Mouse (Mus musculus): Measurements from ENCODE around the gene Traf3. TPM values are rescaled to one million over a fixed set of nuclear protein-coding genes. Genes with fewer than 3 reads are reported as not detected.

The Traf3 gene
- polyA plus RNA-seq, 1 experiment from 2014 or later: 10.1 TPM

DNA sequence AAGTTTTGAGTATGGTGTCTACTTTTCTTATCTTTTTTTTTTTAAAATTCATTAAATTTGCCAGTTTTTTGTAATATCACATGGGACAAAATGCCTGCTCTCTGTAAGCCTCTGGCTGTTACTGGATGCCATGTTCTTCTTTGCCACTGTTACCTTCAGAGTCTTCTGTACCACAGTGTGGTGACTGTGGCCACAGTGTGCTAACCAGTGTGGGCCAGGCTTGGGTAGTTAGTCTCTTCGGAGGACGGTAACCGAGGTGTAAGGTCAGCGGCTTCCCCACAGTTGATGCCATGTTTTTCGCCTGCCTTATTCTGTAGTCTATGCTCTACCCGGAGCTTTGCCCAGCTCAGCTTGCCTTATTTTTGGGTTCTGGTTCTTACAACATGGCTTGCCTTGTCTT, 16.2 kb downstream of the Traf3 start:
- Histone ChIP-seq H3K36me3 (0 out of 2 replicates have a peak, but pooled peaks cover 3% of the 10 kb centered on the region), H3K9me3 (replicated peaks) (no peaks in the 10 kb centered on the region), H3K4me3 (replicated peaks) (no peak overlapping the region), H3K9ac (no peak overlapping the region), H3K4me2 (no peak overlapping the region), H3K27ac (no peak overlapping the region), H3K4me1 (peaks cover 6% of the 10 kb centered on the region; the same call in 1 of the 2 replicates), H3K27me3 (no peaks in the 10 kb centered on the region)
- 90% methylated on average over 6 of the region's 6 CpGs for WGBS
- no peak for ATAC-seq (replicated peaks; ENCODE audit: low FRiP score)

- Histone ChIP-seq H3K9me3 (replicated peaks) (no peaks in the 10 kb centered on the region), H3K9ac (no peak within 1 kb of the TSS), H3K4me1 (peaks cover 6% of the 10 kb centered on the region; the same call in 1 of the 2 replicates), H3K4me2 (no peak within 1 kb of the TSS), H3K27ac (no peak within 1 kb of the TSS), H3K36me3 (0 out of 2 replicates have a peak, but pooled peaks cover 3% of the 10 kb centered on the region), H3K4me3 (replicated peaks) (no peak within 1 kb of the TSS), H3K27me3 (no peaks in the 10 kb centered on the region)
- 76% methylated on average over 5 of the region's 5 CpGs for WGBS
- no peak for ATAC-seq (replicated peaks; ENCODE audit: low FRiP score)
Measured at GRCm38 (mm10) chr12:111184476-111184875, 18.3 kb downstream of the Traf3 start, which contains the start of gene 4930595D18Rik. 4930595D18Rik (minus strand) TSS chr12:111184491.

DNA sequence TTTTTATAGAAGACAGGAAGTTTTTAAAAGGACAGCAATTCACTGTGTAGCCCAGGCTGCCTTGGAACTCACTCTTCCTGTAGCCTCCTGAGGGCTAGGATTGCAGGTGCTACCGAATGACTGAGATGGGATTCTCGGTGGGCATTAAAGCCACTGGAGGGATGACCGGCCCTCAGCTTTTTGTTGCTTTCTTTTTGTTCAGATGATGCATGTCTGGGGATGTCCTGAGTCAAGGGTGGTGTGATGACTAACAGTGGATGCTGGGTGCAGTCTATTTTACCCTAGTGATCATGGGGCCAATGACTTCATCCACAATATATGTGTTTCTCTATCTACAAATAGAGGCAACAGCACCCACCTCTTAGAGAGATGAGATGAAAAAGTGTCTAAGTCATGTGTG, 20.8 kb downstream of the Traf3 start:
- H3K4me2 ChIP-seq: no peak overlapping the region
- H3K36me3 ChIP-seq: no peaks in the 10 kb centered on the region
- no peak overlapping the region for H3K27ac ChIP-seq
- peaks cover 19% of the 10 kb centered on the region for H3K4me1 ChIP-seq
- no peak for ATAC-seq (replicated peaks; ENCODE audit: low FRiP score)
- WGBS: 80% methylated on average over 3 of the region's 3 CpGs
- no peaks in the 10 kb centered on the region for H3K27me3 ChIP-seq
- H3K9me3 ChIP-seq (replicated peaks): no peaks in the 10 kb centered on the region
- no peak overlapping the region for H3K9ac ChIP-seq
- no peak overlapping the region for H3K4me3 ChIP-seq (replicated peaks)

DNA sequence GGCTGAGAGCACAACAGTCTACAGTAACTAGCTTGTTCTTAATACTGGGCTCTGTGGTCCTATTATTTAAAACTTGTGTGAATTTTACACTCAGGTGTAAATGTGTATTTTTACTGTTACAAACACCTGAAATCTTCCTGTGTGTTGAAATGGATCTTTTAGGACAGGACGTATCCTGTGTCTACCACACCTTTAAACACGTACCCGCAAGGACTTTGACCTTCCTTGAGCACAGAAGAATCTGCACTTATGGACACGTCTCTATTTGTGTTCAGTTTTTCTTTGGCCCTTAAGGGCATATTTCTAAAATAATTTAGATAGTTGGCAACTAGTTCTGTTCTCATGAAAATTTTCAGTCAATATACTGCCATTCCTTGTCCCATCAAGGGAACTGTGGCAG, 22.1 kb downstream of the Traf3 start:
- Histone ChIP-seq H3K27ac (no peak overlapping the region), H3K36me3 (no peaks in the 10 kb centered on the region), H3K9ac (no peak overlapping the region), H3K4me2 (no peak overlapping the region), H3K4me1 (peaks cover 27% of the 10 kb centered on the region), H3K9me3 (replicated peaks) (no peaks in the 10 kb centered on the region), H3K4me3 (replicated peaks) (no peak overlapping the region), H3K27me3 (no peaks in the 10 kb centered on the region)
- no peak for ATAC-seq (replicated peaks; ENCODE audit: low FRiP score)
- WGBS: 91% methylated on average over 4 of the region's 4 CpGs

- 86% methylated on average over 5 of the region's 5 CpGs for WGBS
- H3K27me3 ChIP-seq: no peaks in the 10 kb centered on the region
- H3K4me3 ChIP-seq (replicated peaks): no peak overlapping the region
- no peaks in the 10 kb centered on the region for H3K9me3 ChIP-seq (replicated peaks)
- H3K4me2 ChIP-seq: no peak overlapping the region
- no peak overlapping the region for H3K9ac ChIP-seq
- H3K36me3 ChIP-seq: no peaks in the 10 kb centered on the region
- H3K27ac ChIP-seq: no peak overlapping the region
- no peak for ATAC-seq (replicated peaks; ENCODE audit: low FRiP score)
- H3K4me1 ChIP-seq: peaks cover 35% of the 10 kb centered on the region
Measured at GRCm38 (mm10) chr12:111190355-111190754, 24.2 kb downstream of the Traf3 start.

- Histone ChIP-seq H3K27ac (no peak overlapping the region), H3K27me3 (no peaks in the 10 kb centered on the region), H3K9me3 (replicated peaks) (no peaks in the 10 kb centered on the region), H3K36me3 (no peaks in the 10 kb centered on the region), H3K9ac (no peak overlapping the region), H3K4me1 (peaks cover 37% of the 10 kb centered on the region), H3K4me3 (replicated peaks) (no peak overlapping the region), H3K4me2 (no peak overlapping the region)
- 58% methylated on average over 2 of the region's 2 CpGs for WGBS
- no peak for ATAC-seq (replicated peaks; ENCODE audit: low FRiP score)
Measured at GRCm38 (mm10) chr12:111190891-111191290, 24.7 kb downstream of the Traf3 start.

- Histone ChIP-seq H3K4me3 (replicated peaks) (no peak overlapping the region), H3K4me2 (no peak overlapping the region), H3K9ac (no peak overlapping the region), H3K4me1 (peaks cover 33% of the 10 kb centered on the region), H3K36me3 (0 out of 2 replicates have a peak, but pooled peaks cover 4% of the 10 kb centered on the region), H3K9me3 (replicated peaks) (no peaks in the 10 kb centered on the region), H3K27me3 (no peaks in the 10 kb centered on the region), H3K27ac (no peak overlapping the region)
- no peak for ATAC-seq (replicated peaks; ENCODE audit: low FRiP score)
- 66% methylated on average over 6 of the region's 6 CpGs for WGBS
Measured at GRCm38 (mm10) chr12:111192777-111193176, 26.6 kb downstream of the Traf3 start.

- peak overlapping the region; percentile 66 for H3K27ac ChIP-seq
- H3K4me3 ChIP-seq (replicated peaks): no peak overlapping the region
- WGBS: 55% methylated on average over 9 of the region's 9 CpGs
- no peaks in the 10 kb centered on the region for H3K9me3 ChIP-seq (replicated peaks)
- H3K9ac ChIP-seq: no peak overlapping the region
- H3K27me3 ChIP-seq: no peaks in the 10 kb centered on the region
- ATAC-seq (replicated peaks; ENCODE audit: low FRiP score): 0 out of 2 replicates have a peak, but pooled peaks have one; percentile 12
- peaks cover 33% of the 10 kb centered on the region for H3K4me1 ChIP-seq
- 0 out of 2 replicates have a peak, but pooled peaks cover 4% of the 10 kb centered on the region for H3K36me3 ChIP-seq
- H3K4me2 ChIP-seq: 0 out of 2 replicates have a peak overlapping the region, but pooled peaks have one; percentile 3
Measured at GRCm38 (mm10) chr12:111193331-111193730, 27.2 kb downstream of the Traf3 start.

DNA sequence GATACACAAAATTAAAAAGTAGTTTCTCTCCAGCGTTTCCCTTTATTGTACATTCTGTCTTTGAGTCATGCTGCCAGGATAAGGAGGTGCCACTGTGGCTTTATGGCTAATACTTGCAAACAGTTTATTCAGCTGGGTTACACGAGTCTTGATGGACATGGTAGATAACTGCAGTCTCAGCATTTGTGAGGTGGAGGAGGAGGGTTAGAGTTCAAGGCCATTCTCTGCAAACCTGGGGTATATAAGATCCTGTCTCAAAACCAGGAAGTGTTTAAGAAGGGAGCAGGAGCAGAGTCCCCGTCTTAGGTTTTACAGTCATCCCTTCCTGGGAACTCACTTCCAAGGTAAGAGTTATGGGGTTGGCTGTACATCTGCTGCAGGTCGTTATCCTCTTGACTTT, 30.4 kb downstream of the Traf3 start:
- H3K9ac ChIP-seq: no peak overlapping the region
- no peak for ATAC-seq (replicated peaks; ENCODE audit: low FRiP score)
- H3K4me2 ChIP-seq: no peak overlapping the region
- no peaks in the 10 kb centered on the region for H3K9me3 ChIP-seq (replicated peaks)
- H3K27me3 ChIP-seq: no peaks in the 10 kb centered on the region
- 0 out of 2 replicates have a peak, but pooled peaks cover 4% of the 10 kb centered on the region for H3K36me3 ChIP-seq
- H3K4me3 ChIP-seq (replicated peaks): no peak overlapping the region
- peaks cover 24% of the 10 kb centered on the region for H3K4me1 ChIP-seq
- no peak overlapping the region for H3K27ac ChIP-seq
- WGBS: 59% methylated on average over 4 of the region's 4 CpGs

DNA sequence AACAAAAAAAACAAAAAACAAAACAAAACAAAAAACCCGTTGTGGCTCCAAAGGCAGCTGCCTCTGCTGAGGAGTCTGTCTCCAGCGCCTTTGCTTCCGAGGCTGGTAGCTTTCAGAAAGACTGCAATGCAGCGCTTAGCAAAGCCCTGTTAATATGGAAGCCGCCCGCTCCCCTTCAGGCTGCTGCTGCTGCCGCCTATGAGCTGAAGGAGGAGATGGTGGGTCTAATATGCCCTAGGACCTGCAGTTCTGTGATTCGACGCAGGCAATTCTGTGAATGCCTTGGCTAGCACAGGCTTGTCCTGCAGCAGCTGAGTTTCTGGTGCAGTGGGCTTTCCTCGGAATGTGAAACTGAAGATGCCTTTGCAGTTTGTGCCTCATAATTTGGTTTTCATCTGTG, 36.9 kb downstream of the Traf3 start:
- Histone ChIP-seq H3K4me2 (no peak overlapping the region), H3K36me3 (no peaks in the 10 kb centered on the region), H3K4me3 (replicated peaks) (no peak overlapping the region), H3K4me1 (no peaks in the 10 kb centered on the region), H3K27ac (no peak overlapping the region), H3K9ac (no peak overlapping the region), H3K27me3 (no peaks in the 10 kb centered on the region), H3K9me3 (replicated peaks) (no peaks in the 10 kb centered on the region)
- 67% methylated on average over 10 of the region's 10 CpGs for WGBS
- no peak for ATAC-seq (replicated peaks; ENCODE audit: low FRiP score)

DNA sequence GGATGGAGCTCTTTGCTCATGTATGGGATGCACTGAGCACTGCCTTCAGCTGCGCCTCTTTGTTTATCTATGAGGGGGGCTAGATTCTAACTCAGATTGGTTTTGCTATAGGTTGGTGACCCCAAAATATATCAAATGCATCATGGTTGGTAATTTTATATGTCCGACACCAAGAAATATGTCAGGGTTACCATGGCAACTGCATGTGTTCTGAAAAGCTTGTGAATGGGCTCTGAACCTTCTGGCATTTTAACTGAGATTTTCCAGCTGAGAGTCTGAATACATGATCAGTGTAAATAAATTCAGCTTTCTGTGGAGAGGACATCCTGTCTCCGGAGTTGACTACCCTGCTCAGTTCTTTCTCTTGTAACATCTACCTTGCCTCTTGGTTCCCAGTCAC, 37.8 kb downstream of the Traf3 start:
- ATAC-seq (replicated peaks; ENCODE audit: low FRiP score): no peak
- no peak overlapping the region for H3K4me3 ChIP-seq (replicated peaks)
- no peak overlapping the region for H3K27ac ChIP-seq
- no peaks in the 10 kb centered on the region for H3K4me1 ChIP-seq
- no peak overlapping the region for H3K4me2 ChIP-seq
- H3K36me3 ChIP-seq: no peaks in the 10 kb centered on the region
- no peak overlapping the region for H3K9ac ChIP-seq
- WGBS: 61% methylated on average over 3 of the region's 3 CpGs
- no peaks in the 10 kb centered on the region for H3K27me3 ChIP-seq
- H3K9me3 ChIP-seq (replicated peaks): no peaks in the 10 kb centered on the region

- Histone ChIP-seq H3K36me3 (no peaks in the 10 kb centered on the region), H3K4me3 (replicated peaks) (no peak overlapping the region), H3K27ac (no peak overlapping the region), H3K27me3 (no peaks in the 10 kb centered on the region), H3K9me3 (replicated peaks) (no peaks in the 10 kb centered on the region), H3K4me2 (no peak overlapping the region), H3K4me1 (no peaks in the 10 kb centered on the region), H3K9ac (no peak overlapping the region)
- ATAC-seq (replicated peaks; ENCODE audit: low FRiP score): no peak
- 87% methylated on average over 3 of the region's 3 CpGs for WGBS
Measured at GRCm38 (mm10) chr12:111207641-111208040, 41.5 kb downstream of the Traf3 start.

GRCm38 (mm10) chr12:111211729-111212128, 45.6 kb downstream of the Traf3 start:
- H3K4me1 ChIP-seq: no peaks in the 10 kb centered on the region
- H3K27me3 ChIP-seq: no peaks in the 10 kb centered on the region
- no peak overlapping the region for H3K4me3 ChIP-seq (replicated peaks)
- ATAC-seq (replicated peaks; ENCODE audit: low FRiP score): no peak
- no peaks in the 10 kb centered on the region for H3K9me3 ChIP-seq (replicated peaks)
- H3K9ac ChIP-seq: no peak overlapping the region
- no peaks in the 10 kb centered on the region for H3K36me3 ChIP-seq
- 83% methylated on average over 5 of the region's 5 CpGs for WGBS
- no peak overlapping the region for H3K27ac ChIP-seq
- no peak overlapping the region for H3K4me2 ChIP-seq

Data from kidney, embryonic 15.5 days (tissue).